Mouse (Mus musculus) cortical plate, adult 2 months (tissue): ENCODE data around the gene Pecam1.

Experiments
- CTCF ChIP-seq: fragments of 200-500 bp; IDR thresholded peaks from 2 replicates; pipeline ENCODE4 v1.5.1; 2011; ENCODE audit warnings: mild to moderate bottlenecking, control low read depth, low read length; ENCODE audit not compliant: insufficient read depth; ENCODE audit errors: extremely low read depth
- POLR2A ChIP-seq: fragments of 200-500 bp; IDR thresholded peaks from 2 replicates; pipeline ENCODE4 v1.6.1; 2011; ENCODE audit warnings: mild to moderate bottlenecking, low read length, control low read depth; ENCODE audit not compliant: insufficient read depth; ENCODE audit errors: extremely low read depth

GRCm38 (mm10) chr11:106793846-106794245 is 43.4 kb upstream of the Pecam1 start:
- TF ChIP-seq POLR2A (no peak), CTCF (no peak)
